Mouse (Mus musculus) Patski (cell line): Measurements from ENCODE around the gene Galnt14. TPM values are rescaled to one million over a fixed set of nuclear protein-coding genes. Genes with fewer than 3 reads are reported as not detected.

Experiments used
- ATAC-seq: fragments of 100-300 bp; one replicate; pipeline ENCODE4 v1.8.0; 2021
- CTCF ChIA-PET: fragments of 350-600 bp; sonication (Branson Sonifier 250); formaldehyde crosslinking; loops from one replicate; lab custom pipeline; 2022; ENCODE audit warnings: inconsistent platforms; lab: Charles Lee
- POLR2A ChIA-PET: fragments of 350-600 bp; sonication (Branson Sonifier 250); formaldehyde crosslinking; loops from one replicate; lab custom pipeline; 2022; ENCODE audit warnings: antibody characterized with exemption, inconsistent platforms; lab: Charles Lee
- DNase-seq: peaks from one replicate; pipeline ENCODE4 v3.0.0-alpha.2; 2011; ENCODE audit warnings: low read depth, low spot score
- H3K27me3 ChIP-seq: fragments of 371-371 bp; one replicate; pipeline ENCODE4 v1.5.1; 2021
- CTCF ChIP-seq: fragments of 100-300 bp; IDR thresholded peaks from one replicate; pipeline ENCODE4 v1.5.1; 2021
- in situ Hi-C: fragments of 300-500 bp; cut with MboI; formaldehyde crosslinking; loops from 3 replicates; pipeline ENCODE4 v1.11.1; 2018; ENCODE audit warnings: low pct_unique_long_range_greater_than_20kb, mixed read lengths
- polyA plus RNA-seq: library from polyadenylated mRNA; unstranded; gene quantifications from one replicate; pipeline ENCODE4 v1.2.3, GENCODE M21; 2021

Gene Galnt14
- polyA plus RNA-seq, 1 experiment from 2014 or later = 18.7 TPM

DNA sequence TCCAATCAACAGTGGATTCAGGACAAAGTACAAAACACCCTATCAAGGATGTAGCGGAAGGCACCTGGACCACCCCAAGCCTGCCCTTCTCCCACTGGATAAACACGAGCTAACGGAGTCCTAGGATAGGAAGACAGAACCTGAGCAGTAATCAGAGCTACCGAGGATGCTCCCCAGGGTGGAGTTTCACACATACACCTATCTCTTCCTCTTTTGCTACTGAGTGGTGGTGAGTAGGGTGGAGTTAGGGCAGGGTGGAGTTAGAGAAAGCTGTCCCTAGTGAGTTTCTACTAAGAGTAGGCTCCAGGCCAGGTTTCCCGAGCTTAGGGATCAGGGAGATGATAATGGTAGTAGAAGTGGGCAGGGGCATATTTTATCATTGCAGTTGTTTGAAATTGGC, 197.4 kb downstream of the Galnt14 start:
- in situ Hi-C loops = no loop called here
- ChIA-PET POLR2A (interaction anchor here (0.7 to 0.8 kb wide), 2 partner anchors 134 to 1091 kb away, joined by 3 to 4 read pairs; no protein-coding TSS in a partner anchor), CTCF (no interaction called here)
- no peak for DNase-seq
- no peak for TF ChIP-seq CTCF
- no peaks in the 10 kb centered on the region for H3K27me3 ChIP-seq
- no peak for ATAC-seq

DNA sequence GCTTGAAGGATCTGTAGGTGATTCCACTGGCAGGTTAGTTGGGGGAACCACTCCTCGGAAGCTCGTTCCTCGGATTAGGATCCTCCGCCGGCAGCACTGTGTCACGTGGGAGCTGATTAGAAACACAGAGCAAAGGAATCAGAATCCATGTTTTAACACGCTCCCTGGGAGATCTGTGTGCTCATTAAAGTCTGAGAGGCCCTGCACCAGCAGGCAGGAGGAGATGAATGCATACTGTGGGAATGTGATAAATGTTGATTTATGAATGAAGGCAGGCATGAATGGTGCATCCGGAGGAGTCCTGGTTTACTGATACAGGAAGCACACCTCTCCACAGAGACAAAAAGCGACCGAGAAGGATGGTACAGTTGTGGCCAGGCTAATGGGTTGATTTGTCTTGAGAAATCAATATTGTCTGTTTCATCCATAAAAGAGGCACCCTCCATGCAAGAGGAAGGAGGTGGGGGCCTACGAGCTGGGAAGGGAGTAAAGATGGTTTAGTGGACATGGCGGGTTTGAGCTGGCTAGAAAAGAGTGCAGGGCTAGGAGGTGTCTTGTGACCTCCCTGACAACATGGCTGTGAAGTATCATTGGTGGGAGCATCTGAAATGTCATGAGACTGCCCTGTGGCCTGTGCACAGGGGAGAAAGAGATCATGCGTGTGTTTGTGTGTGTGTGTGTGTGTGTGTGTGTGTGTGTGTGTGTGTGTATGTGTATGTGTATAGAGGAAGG, 202.3 kb downstream of the Galnt14 start:
- ChIA-PET CTCF (no interaction called here), POLR2A (no interaction called here)
- ATAC-seq = no peak
- TF ChIP-seq CTCF = no peak
- H3K27me3 ChIP-seq = no peaks in the 10 kb centered on the region
- DNase-seq = no peak
- in situ Hi-C loops = no loop called here

DNA sequence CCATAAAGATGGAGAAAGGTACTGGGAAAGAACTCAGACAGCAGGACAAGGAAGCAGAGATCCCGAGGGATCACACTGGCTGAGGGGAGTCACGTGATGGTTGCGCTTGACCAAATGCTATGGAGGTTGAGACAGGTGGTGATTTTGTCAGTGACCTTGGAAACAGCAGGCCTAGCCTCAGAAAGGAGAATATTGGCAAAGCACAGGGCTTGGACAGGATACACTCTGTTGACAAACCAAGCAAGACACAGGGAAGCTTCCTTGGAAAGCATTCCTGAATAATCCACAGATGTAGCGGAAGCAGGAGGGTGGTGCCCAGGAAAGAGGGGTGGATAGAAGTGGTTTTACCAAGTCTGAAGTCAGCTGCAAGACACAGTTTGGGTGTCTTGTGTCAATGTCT, 206.1 kb downstream of the Galnt14 start:
- in situ Hi-C loops = no loop called here
- no peak for TF ChIP-seq CTCF
- ATAC-seq = no peak
- ChIA-PET POLR2A (no interaction called here), CTCF (no interaction called here)
- H3K27me3 ChIP-seq = no peaks in the 10 kb centered on the region
- DNase-seq = no peak

DNA sequence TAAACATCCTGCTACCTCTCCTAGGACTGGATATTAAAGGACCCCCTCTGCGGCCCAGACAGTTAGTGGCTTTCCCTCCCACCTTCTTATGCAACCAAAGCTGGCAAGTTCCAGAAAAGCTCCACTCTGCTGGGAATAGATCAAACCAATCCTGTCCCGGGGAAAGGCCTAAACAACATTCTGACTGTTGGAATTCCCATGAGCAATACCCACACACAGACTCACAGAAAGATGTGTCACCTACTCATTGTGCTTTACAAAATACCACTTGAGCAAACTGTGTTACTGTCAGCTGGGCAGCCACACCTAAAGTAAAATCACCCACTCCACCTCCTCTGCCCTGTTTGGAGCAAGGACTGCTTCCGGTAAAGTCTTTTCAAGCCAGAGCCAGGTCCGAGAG, 207.6 kb downstream of the Galnt14 start:
- ATAC-seq = no peak
- in situ Hi-C loops = no loop called here

DNA sequence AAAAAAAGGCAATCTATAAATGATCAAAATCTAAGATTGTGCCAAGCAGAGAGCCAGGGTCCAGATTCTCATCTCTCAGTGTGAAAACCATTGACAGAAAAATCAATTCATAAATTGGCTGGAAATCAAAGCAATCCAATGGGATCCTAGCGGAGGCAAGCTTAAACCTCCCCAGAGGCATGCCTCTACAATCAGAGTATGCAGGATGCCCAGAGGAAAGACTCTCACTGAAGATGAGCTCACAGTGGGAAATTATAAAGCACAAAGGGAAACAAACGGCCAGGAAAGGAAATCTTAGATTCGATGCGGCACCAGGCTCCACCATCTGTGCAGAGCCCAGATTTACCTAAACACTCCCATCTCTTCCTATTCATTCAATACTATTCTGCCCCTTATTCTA, 220.7 kb downstream of the Galnt14 start:
- in situ Hi-C loops = no loop called here
- TF ChIP-seq CTCF = no peak
- ATAC-seq (no peak), DNase-seq (no peak)
- CTCF ChIA-PET = no interaction called here
- POLR2A ChIA-PET = no interaction called here
- H3K27me3 ChIP-seq = no peaks in the 10 kb centered on the region

More for the DNA sequence above, 207.6 kb downstream of the Galnt14 start:
- ChIA-PET CTCF (interaction anchor here (1.1 kb wide), 1 partner anchor 9 kb away, joined by 3 read pairs; no protein-coding TSS in a partner anchor), POLR2A (no interaction called here)
- no peaks in the 10 kb centered on the region for H3K27me3 ChIP-seq
- TF ChIP-seq CTCF = no peak
- DNase-seq = no peak

DNA sequence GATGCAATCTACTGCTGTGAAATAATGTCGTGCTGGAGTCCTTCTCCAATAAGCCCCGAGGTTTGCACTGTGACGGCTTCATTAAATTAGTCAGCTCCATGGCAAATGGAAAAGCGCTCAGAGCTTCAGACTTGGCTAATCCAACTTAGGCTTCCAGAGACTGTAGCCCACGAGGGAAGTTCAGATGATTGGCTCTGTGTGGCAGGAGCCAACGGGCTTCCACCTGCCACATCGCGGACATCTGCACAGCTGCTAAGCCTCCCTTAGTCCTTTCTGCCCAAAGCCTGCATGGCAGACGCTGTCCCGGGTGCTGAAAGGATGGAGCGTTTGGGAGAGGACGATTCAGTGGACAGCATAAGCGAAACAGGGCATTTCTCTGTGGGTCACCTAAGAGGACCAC, 222.5 kb downstream of the Galnt14 start:
- POLR2A ChIA-PET = no interaction called here
- no peaks in the 10 kb centered on the region for H3K27me3 ChIP-seq
- no peak for TF ChIP-seq CTCF
- ATAC-seq = peak; percentile 69
- in situ Hi-C loops = no loop called here
- no peak for DNase-seq
- CTCF ChIA-PET = no interaction called here

DNA sequence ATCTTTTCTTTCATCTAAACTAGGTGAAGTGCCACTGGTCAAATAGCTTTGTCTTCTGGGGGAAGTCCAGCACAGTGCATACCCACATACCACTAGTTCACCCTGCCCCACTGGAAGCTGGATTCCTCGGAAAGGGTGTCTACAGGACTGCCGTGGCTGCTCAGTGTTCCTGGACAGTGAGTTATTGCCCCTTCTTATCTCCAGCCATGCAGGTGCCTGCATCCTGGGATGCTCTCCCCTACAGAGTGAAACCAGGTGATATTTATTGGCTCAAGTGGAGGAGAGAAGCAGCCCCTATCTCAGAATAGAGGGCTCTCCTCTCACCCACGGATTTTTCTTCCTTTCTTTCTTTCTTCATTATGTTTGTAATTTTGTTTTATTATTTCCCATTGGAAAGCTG, 222.9 kb downstream of the Galnt14 start:
- POLR2A ChIA-PET = no interaction called here
- ATAC-seq = no peak
- CTCF ChIA-PET = no interaction called here
- DNase-seq = no peak
- in situ Hi-C loops = no loop called here
- no peak for TF ChIP-seq CTCF
- no peaks in the 10 kb centered on the region for H3K27me3 ChIP-seq

DNA sequence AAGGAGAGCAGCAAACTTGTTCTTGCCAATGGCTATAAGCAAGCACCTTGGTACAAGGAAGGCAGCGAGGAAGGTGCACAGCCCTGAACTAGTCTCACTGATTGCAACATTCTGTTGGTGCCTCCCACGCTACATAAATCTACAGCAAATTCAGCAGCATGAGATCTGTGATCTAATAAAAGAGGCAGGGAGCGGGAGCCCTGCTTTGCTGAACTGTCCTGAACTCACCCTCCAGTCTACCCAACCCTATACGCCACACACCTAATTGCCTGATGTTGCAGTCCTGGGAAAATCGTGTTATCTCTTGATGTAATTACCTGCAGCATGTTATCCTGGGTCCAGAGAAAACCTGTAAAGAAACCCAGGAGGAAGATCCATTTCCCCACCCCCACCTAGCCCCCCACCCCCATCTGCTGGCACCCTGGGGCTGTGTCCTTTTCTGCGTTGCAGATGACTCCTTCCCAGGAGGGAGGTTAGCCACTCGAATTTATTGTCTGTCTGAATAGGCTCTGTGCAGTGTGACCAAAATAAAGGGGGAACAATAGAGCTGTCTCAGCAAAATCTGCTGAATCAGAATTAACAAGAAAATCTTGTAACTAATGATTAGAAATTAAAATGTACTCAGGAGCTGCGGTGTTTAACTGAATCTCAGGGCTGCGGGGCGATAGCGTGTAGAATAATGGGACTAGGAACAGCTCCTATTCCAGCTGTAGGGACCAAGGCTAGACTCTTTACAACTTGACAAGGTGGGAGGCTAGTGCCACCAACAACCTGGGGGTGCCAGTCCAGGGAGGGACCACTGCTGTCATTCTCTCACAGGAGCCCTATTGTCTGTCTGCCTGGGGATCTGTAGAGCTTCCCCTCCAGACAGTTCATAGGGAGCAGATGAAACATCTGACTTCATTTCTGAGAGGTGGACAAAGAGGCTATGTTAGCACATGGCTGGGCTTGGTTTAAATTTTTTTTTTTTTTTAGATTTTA, 232.9 kb downstream of the Galnt14 start:
- in situ Hi-C loops = no loop called here
- POLR2A ChIA-PET = no interaction called here
- H3K27me3 ChIP-seq = peaks cover 3% of the 10 kb centered on the region
- no peak for ATAC-seq
- CTCF ChIA-PET = no interaction called here
- DNase-seq = no peak
- no peak for TF ChIP-seq CTCF

DNA sequence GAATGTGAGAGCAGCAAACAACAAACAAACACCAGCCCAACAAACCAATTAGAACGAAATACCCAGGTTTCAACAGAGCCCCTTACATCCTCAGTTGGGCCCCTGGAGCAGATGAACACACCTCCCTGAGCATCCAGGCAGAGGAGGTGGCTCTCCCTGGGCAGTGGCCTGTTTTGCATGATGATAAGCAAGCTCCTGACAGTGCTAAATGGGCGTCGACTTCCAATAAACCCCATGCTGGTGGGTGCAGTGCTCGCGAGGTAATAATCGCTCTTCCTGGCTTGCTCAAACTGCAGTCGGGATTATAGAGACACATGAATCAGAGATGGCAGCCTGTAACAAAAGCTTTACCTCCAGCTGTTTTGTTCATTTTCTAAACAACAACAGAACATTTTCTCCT, 235.9 kb downstream of the Galnt14 start:
- CTCF ChIA-PET = no interaction called here
- ATAC-seq (no peak), DNase-seq (no peak)
- in situ Hi-C loops = no loop called here
- POLR2A ChIA-PET = interaction anchor here (0.6 kb wide), 1 partner anchor 301 kb away, joined by 3 read pairs; no protein-coding TSS in a partner anchor
- no peak for TF ChIP-seq CTCF
- H3K27me3 ChIP-seq = peaks cover 16% of the 10 kb centered on the region

DNA sequence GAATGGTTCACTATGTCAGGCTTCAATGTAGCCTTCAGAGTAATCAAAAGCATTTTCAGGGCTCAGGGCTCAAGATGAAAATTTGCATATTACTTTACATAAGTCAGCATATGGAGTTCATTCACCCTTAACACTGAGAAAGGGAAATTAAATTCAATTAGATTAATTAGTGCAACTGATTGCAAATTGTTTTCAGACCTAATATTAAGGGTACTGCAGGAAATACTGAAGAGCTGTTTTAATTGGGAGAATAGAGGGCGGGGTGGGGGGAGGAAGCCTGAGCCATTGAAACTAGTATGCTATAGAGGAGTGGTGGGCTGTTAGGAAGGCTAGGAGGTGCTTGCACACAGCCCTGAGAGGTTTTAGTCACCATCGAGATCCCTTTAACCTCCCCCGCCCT, 237.2 kb downstream of the Galnt14 start:
- ATAC-seq = no peak
- peaks cover 16% of the 10 kb centered on the region for H3K27me3 ChIP-seq
- TF ChIP-seq CTCF = no peak
- POLR2A ChIA-PET = no interaction called here
- in situ Hi-C loops = no loop called here
- no peak for DNase-seq
- CTCF ChIA-PET = no interaction called here

DNA sequence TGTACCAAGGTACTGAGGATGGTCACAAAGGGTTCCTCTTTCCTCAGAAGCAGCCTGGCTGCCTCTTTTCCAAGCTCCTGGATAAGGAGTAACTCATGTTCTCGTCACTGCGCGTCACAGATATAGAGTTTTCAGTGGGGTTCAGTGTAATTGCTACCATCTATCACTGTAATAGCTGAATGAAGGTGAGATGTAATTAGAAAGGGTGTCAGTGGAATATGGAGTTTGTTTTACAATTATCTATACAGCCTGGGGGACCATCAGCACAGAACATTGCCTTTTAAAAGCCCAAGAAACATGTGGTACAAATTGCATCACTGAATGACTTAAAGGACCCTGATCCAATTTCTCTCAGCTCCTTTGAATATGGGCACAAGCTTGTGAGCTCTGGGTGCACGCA, 249.4 kb downstream of the Galnt14 start:
- in situ Hi-C loops = no loop called here
- ChIA-PET POLR2A (no interaction called here), CTCF (interaction anchor here (0.8 kb wide), 1 partner anchor 10 kb away, joined by 3 read pairs; no protein-coding TSS in a partner anchor)
- TF ChIP-seq CTCF = no peak
- no peaks in the 10 kb centered on the region for H3K27me3 ChIP-seq
- DNase-seq (no peak), ATAC-seq (no peak)
